Mouse (Mus musculus): ENCODE data around the gene Nek5.

Nek5 gene

DNA sequence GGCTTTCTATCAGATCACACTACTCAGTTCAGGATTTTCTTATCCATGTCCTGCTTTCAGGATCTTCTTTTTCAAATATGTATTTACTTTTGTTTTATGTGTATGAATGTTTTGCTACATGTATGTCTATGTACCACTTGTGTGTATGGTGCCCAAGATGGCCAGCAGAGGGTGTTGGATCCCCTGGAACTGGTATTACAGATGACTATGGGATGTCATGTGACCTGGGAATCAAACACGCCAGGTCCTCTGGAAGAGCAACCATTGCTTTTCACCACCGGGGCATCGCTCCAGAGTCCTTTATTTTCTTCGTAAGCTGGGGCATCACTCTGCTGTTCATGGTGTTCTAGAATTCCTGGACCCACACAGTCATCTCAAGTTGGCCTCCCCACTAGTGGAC lies 35.6 kb downstream of the Nek5 start:
- no peak for DNase-seq (ENCODE audit: low spot score)

DNA sequence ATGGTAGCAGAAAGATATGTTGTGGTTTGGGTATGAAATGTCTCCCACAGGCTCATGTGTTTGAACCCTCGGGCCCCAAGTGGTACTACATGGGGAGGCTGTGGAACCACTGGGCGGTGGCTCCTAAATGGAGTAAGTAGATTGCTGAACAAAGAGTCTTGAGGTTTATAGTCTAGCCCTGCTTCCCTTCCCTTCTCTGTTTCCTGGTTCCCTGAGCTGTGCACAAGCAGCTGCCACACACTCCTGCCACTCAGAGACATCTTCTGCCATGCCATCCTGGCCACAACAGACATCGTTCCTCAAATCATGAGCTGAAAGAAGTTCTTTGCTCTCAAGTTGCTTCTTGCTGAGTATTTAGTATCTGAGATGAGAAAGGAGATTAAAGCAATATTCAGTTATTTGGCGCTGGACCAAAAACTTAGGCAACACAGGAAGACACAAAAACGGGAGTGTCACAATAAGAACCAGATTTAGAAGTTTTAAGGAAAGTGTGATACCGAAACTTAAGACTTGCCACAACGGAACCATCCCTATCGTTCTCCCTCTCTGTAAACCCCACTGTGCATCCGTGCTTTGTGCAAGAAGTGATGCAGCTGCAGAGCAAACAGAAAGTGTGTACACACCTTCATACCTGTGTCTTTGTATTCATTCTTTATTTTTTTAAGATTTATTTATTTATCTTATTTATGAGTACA lies 45.4 kb downstream of the Nek5 start:
- DNase-seq (ENCODE audit: low spot score): no peak

DNA sequence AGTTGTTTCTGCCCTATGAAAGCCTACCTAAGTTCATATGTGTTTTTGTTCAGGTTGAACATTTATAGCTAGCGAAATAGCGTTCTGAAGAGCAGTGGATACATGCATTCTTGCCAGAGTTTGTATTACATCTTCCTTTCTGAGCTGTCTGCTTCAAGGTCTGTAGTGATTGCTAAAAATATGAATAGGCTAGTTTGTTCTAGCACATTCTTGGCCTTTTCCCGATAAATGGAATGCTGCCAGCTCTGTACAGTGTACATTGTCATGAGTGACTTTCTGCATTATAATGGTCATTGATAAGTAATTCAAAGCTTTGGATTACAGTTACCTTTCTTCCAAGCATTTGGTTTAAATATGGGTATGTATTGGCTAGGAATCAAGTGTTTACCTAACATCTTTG lies 63.7 kb downstream of the Nek5 start:
- DNase-seq (ENCODE audit: low spot score): no peak

DNA sequence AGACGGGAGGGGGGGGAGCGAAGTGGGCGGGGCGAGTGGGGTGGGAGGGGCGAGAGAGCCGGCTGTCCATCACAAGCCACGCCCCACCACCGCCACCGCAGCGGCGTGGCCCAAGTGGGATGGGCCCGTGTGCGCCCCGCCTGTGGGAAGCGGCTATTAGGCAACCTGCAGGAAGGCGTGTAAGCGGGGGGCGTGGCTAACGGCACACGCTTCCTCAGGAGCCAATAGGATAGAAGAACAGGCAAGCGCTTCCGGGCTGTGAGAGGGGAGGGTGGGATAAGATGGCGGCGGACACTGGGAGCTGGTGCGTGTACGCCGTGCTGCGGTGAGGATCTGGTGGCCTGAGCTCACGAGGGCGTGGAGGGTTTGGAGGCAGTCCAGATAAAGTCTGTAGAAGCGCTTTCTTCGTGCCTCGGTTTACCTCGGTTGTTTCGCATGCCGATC lies 64.4 kb downstream of the Nek5 start, which contains the start of gene Alg11:
Gene Alg11, plus strand, starts transcription at position 276 of the 444 bp plus-strand sequence.
- peak; percentile 77 for DNase-seq (ENCODE audit: low spot score)

DNA sequence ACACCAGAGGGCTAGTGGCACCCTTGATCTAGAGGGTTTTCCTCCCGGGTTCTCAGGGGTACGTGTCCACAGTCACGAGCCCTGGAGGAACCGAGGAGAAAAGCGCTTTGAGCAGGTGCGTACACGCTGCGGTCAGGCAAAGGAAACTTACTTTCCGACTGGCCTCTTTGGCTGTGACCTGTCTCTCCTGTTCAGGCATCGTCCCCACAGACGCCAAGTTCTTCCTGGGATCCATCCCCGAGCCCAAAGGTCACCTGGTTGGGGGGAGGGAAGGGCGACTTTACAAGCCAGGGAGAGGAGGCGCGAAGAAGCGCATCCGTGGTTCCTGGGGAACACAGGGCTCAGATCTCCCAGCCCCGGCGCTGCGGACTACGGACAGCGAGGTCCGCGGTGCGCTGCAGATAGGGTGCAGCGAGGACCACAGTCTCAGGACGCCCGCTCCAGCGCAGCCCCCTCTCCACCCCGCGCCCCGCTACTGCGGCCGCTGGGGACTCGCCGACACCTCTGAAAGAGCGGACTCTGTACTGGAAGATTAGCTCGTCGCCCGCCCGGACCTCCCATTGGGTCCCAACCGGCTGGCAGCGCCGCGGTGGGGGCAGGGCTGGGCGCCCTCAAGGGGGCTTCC lies 64.9 kb downstream of the Nek5 start, which contains the start of gene Atp7b:
Gene Atp7b, minus strand, starts transcription at position 485 of the 625 bp plus-strand sequence.
- no peak for DNase-seq (ENCODE audit: low spot score)

DNA sequence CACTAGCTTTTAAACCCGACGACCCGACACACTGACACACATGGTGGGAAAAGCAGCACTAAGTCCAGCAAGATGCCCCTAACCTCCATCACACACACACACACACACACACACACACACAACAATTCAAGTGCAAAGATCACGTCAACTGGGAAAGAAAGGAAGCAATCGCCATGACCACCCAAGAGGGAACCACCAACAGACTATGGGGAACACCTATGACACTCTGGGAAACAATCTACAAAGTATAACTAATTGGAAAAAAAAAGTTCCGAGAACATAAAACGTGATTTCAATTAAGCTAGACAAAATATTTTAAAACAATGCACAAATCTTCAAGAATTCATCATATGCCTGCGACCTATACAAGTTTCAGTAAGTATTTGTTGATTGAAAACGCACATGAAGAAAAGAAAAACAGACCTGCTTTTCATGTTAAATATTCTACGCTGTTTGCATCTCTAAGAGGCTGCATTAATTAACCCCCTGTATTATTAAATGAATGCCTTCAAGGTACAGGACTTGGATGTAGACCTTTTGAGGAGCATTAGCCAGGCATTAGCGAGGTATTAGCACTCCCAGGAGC lies 65.6 kb downstream of the Nek5 start:
- DNase-seq (ENCODE audit: low spot score): no peak

DNA sequence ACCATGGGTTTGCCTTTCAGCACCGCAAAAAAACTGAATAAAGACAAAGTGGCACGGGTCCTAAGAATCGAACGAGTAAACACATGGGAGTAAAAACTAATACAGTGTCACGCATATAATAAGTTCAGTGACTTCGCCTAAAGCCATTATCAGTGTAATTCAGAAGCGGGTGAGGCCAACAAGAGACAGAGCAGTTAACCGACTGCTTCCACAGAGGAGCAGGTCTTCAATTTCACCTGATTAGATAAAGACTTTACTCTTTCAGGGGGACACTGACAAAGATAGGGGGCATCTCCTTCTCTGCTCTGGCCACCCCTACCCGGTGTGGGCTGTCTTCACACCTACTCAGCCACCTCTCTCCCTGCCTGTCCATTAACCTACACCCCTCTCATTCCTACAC lies 66.5 kb downstream of the Nek5 start:
- no peak for DNase-seq (ENCODE audit: low spot score)

DNA sequence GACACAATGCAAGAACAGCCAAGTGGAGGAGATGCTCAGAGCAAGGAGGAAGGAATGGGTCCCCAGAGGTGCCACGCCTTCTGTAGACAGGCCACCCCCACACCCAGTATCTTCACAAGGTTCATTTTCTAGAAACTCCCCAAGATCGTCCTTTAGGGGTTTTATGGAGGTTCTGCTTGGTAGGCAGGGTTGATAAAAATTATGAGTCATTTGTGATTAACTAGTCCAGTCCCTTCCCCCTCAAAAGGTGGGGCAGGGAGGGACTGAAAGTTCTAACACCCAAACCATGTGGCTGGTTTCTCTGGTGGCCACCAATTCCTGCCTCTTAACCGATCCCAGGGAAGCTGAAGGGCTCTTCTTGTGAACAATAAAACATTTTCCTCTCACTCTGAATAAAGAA lies 68.0 kb downstream of the Nek5 start:
- DNase-seq (ENCODE audit: low spot score): no peak

DNA sequence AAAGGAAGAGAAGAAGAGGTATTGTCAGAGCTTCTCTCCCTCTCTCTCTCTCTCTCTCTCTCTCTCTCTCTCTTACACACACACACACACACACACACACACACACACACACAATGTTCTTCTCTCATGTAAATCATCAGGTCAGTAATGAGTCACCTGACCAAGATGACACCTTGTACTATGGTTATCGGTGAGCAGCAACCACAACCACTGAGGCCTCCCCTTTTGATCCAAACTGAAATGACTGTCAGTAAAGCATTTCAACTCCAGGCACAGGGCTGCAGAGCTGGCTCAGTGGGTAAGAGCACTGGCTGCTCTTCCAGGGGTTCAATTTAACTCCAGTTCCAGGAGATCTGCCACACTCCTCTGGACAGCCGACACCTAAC lies 69.4 kb downstream of the Nek5 start:
- no peak for DNase-seq (ENCODE audit: low spot score)

DNA sequence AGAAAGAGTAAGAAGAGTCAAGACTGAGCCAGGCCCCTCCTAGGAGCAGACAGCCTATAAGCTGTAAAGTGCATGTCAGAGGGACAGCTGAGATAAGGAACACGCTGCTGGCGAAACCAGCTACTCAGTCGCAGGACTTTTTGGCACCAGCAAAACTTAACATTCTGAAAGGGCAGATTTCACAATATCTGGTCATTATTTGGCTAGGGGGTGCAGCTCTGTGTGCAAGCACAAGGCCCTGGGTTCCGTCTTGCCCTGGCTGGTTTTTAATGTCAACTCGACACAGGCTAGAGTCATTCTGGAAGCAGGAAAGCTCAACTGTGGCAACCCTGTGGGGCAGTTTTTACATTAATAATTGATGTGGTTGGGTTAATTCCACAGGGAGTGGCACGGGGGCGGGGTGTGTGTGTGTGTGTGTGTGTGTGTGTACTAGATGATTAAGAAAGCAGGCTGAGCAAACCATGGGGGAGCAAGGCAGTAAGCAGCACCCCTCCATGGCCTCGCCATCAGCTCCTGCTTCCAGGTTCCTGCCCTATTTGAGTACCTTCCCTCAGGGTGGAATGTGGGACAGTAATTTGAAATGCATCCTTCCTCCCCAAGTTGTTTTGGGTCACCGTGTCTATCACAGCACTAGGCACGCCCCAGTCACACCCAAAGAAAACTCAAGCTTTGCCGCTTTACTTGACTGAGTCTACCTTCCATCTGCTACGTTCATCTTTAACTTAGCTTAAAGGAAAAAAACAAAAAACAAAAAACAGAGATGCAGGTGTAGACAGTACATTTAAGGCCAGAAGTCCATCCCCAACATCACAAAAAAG lies 70.0 kb downstream of the Nek5 start:
- DNase-seq (ENCODE audit: low spot score): no peak

DNA sequence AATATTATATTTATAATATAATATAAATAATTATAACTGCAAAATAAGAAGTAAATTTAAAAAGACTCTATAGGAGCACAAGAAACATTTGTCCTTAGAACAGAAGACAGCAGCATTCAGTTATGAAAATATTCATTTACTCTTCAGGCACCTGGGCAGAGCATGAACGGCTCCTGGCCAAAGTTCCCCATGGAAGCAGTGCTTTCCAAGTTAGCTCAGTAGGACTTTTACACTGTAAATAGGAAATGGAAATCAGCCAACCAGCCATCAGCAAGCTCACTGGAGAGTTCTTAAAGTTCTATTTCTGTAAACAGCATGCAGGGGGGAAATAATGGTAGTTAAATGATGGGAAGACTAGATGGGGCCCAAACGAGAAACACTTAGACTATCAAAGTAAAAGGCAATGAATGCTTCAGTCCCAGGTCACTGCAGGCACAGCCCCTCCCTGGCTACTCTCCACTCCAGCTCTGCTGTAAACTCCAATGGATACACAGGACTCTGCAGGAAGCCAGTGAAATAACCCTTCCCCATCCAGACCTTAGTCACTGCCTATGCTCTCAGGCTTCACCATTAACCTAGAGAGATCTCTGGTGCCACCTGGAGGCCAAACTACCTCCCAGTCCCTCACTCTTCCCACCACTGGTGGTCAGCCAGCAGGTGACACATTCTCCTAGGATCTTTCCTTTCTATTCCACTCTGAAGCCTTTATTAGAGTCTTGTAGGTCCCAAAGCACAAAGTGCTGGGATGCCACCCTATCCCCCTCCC lies 77.0 kb downstream of the Nek5 start:
- DNase-seq (ENCODE audit: low spot score): no peak

DNA sequence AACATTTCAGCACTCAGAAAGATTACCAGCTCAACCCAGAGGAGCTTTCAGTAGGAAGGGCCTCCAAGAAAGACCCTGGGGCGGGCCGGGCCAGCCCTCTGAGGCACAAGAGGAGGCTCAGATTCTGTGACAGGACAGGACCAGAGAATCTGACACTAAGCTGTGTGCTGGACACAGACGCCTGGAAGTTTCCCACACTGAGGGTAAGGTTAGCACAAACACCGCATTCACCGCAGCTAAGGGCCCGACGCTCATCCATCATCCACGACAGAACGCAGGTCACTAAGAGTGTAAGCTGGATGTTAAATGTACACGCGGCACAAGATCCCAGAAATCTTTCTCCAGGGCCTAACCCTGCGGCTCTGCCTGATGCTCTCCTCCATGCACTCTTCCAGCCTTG lies 81.1 kb downstream of the Nek5 start:
- DNase-seq (ENCODE audit: low spot score): no peak

DNA sequence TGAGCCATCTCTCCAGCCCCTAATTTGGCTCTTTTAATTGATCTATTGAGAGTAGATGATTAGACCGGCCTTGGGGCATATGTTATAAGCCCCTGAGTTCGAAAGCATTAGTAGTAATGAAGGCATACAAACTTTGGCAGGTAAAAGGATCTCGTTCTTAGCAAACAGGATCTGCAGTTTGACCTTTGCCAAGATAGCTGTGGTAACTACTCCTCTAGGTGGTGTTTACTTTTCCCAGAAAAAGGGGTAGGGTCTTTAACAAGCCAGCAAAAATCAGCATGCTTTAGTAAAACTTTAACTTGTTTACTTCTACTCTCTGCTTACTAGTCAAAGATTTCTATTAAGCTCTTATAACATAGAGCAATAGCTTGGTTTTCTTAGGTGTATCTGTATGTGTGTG lies 82.3 kb downstream of the Nek5 start:
- no peak for DNase-seq (ENCODE audit: low spot score)

DNA sequence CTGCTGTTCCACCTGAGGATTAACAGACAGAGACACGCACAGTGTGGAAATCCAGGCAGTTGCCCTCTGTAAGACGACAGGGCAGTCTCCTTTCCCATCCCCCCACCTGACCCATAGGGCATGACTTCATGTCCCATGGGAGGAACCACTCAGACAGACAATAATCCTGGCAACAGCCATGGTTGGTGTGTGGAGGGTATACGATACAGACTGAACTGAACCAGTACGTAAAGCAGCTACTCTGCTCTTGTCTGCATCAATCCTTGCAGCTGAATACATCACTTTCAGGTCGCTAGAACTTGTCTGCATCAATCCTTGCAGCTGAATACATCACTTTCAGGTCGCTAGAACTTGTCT lies 84.7 kb downstream of the Nek5 start:
- DNase-seq (ENCODE audit: low spot score): no peak

DNA sequence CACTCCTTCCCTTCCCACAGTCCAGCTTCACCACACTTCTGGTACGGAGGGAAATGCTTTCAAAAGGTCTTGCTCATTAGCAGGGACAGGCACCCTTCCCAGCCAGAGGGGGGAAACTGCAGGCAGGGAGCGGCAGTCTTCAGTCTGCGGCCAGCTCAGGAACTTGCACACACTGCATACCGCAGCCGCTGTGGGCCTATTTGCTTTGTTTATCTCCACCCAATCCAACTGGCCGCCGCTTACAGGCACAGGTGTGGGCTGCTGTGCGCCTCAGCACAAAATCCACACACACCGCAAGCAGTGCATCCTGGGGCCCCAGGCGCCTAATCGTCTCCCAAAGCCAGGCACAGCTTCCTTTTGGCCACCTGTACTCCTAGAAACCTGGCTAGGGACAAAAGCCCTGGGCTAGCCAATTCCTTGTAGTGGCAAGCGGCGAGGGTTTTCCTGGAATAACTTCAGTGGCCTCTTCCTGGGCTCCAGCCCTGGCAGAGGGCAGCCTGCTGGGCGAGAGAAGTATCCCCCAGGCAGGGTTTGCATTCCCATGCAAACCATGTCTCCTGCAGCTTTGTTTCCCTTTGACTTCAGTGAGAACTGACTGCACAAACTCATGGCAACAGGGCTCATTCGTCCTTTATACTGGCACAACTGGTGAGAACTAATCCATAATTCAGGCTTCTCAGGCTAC lies 85.2 kb downstream of the Nek5 start:
- no peak for DNase-seq (ENCODE audit: low spot score)

DNA sequence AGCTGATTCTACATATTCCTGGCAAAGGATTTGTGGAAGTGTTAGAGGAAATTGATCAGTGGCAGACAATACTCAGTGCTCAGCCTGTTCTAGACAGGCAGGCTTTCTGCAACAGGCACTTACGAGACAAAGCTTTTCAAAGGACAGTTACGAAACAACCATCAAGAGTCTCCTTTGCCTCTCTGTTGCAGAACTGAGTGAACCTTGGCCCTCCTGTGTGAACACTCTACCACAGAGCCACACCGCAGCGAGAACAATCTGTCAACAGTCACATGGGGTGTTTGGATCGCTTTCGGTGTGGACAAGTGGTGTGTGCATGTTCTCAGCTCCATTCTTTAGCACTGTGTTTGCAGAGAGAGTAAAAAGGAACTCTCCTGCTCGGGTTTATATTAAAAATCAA lies 87.8 kb downstream of the Nek5 start:
- DNase-seq (ENCODE audit: low spot score): no peak

DNA sequence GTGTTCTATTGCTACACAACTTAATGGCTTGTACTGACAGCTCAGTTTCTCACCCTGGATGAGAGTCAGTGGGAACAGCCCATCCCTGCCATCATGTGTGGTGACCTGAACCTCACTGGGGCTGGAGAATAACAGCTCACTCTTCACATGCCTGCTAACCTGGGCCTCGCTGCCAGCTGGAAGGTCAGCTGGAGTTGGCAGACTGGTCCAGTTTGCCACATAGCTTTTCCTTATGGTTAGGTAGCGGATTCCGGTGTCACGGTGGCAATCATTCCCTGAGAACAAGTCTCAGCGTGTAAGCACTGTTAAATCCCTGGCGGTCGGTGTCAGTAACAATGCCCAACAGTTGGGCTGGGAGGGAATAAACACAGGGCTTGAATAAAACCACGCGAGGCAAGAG lies 88.7 kb downstream of the Nek5 start:
- DNase-seq (ENCODE audit: low spot score): no peak

DNA sequence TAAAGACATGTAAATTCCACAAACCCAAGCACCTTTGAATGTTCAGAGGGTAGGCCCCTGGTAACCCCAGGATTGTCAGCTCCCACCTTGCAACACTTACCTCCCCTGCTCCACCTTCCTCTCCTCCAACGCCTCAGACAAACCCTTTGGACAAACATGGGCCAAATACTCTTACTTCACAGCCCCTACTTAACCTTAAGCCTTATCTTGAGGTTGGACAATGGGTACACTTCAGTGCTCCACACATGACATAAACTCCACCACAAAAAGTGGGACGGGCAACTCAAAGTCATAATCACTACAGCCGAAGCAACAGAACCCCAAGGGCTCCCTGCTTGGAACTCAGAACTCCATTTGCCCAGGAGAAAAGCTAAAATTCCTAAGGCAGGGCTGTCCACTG lies 93.9 kb downstream of the Nek5 start:
- no peak for DNase-seq (ENCODE audit: low spot score)

DNA sequence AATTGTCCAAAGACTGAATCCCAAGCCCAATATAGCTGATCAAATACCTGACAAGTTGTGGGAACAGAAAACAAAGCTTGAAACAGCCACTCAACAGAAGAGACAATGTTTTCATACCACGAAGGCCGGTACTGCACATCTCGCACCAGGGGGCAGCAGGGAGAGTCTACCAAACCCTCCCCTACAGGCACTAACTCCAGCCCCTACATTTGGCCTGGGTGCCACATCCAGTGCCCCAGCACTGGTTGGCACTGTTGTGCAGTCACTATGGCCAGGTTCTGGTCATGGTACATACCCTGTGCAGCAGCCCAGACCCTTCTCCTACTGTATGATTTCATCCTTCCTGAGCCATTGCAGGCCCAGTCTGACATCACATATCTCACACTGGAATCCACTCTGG lies 95.9 kb downstream of the Nek5 start:
- no peak for DNase-seq (ENCODE audit: low spot score)

DNA sequence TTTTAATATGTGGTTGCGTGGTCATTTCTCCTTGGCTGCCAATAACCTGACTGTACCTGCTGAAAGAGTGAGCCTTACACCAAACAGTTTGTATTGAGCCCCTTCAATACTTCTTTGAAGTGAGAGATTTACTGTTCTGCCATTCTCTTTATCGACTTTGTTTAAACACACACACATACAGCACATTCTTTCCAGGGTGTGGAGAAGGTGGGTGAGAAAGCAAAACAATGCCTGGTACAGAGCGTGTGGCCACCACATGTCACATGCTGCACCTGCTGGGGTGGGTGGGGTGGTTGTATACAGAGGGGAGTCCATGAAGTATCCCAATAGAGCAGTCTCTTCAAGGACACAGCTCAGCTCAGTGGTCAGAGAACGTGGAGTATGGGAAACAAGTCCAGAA lies 99.6 kb downstream of the Nek5 start:
- DNase-seq (ENCODE audit: low spot score): no peak

Data from layer of hippocampus, adult 9-10 months (tissue).